Mouse (Mus musculus) stomach, embryonic 14.5 days (tissue): ENCODE results near the gene Tsen54. TPM values are rescaled to one million over a fixed set of nuclear protein-coding genes. Genes with fewer than 3 reads are reported as not detected.

Experiments used
- ATAC-seq: fragments of 200-750 bp; cut with Nextera tagmentation; 2 replicates; pipeline ENCODE4 v1.8.0; 2017; ENCODE audit warnings: low read depth, moderate TSS enrichment; ENCODE audit not compliant: insufficient number of reproducible peaks, insufficient read depth, low FRiP score
- H3K27ac ChIP-seq: fragments of 300-500 bp; sonication (generic); 2 replicates; pipeline ENCODE4 v1.5.1; 2014; ENCODE audit warnings: mild to moderate bottlenecking, low read length, moderate library complexity, mixed read lengths
- H3K27me3 ChIP-seq: fragments of 300-500 bp; sonication (generic); 2 replicates; pipeline ENCODE4 v1.6.1; 2014; ENCODE audit warnings: low read length, control low read depth, mixed read lengths; ENCODE audit not compliant: control insufficient read depth, insufficient read depth
- H3K36me3 ChIP-seq: fragments of 300-500 bp; sonication (generic); 2 replicates; pipeline ENCODE4 v1.6.1; 2014; ENCODE audit warnings: mild to moderate bottlenecking, control low read depth, low read length, moderate library complexity, mixed read lengths; ENCODE audit not compliant: control insufficient read depth, insufficient read depth
- H3K4me1 ChIP-seq: fragments of 300-500 bp; sonication (generic); 2 replicates; pipeline ENCODE4 v1.6.1; 2014; ENCODE audit warnings: low read length, control low read depth, mixed read lengths; ENCODE audit not compliant: control insufficient read depth, insufficient read depth
- H3K4me2 ChIP-seq: fragments of 300-500 bp; sonication (generic); replicated peaks from 2 replicates; pipeline ENCODE4 v1.6.1; 2014; ENCODE audit warnings: low read depth, low read length, control low read depth
- H3K4me3 ChIP-seq: fragments of 300-500 bp; sonication (generic); 2 replicates; pipeline ENCODE4 v1.5.1; 2014; ENCODE audit warnings: low read depth, low read length, control low read depth
- H3K9ac ChIP-seq: fragments of 300-500 bp; sonication (generic); replicated peaks from 2 replicates; pipeline ENCODE4 v1.6.1; 2014; ENCODE audit warnings: low read depth, mild to moderate bottlenecking, control low read depth, low read length, moderate library complexity, mixed read lengths
- H3K9me3 ChIP-seq: fragments of 300-500 bp; sonication (generic); 2 replicates; pipeline ENCODE4 v1.6.1; 2016; ENCODE audit warnings: low read depth, low read length, control low read depth; ENCODE audit not compliant: control insufficient read depth
- WGBS: fragments of 180-500 bp; shearing (Covaris S2); extraction: QIAGEN DNeasy Blood & Tissue Kit; methylation state at CpG from one replicate; pipeline ENCODE4 v1.1.7; 2014; 5-methylcytosine and 5-hydroxymethylcytosine counted together
- polyA plus RNA-seq: library from polyadenylated mRNA; unstranded; fragments of >200 nt; fragmentation: Nextera tagmentation; extraction: Ambion mirVana; gene quantifications from 2 replicates; pipeline ENCODE4 v1.2.1, GENCODE M21; 2014

Tsen54 gene
- polyA plus RNA-seq, 1 experiment from 2014 or later: 25.0 TPM

- H3K9me3 ChIP-seq: no peaks in the 10 kb centered on the region
- no peak overlapping the region for H3K4me2 ChIP-seq
- no peak for ATAC-seq
- 47% methylated on average over 18 of the region's 18 CpGs for WGBS
- H3K9ac ChIP-seq: no peak overlapping the region
- no peaks in the 10 kb centered on the region for H3K27me3 ChIP-seq
- H3K27ac ChIP-seq: no peak overlapping the region; the same call in 1 of the 2 replicates
- no peaks in the 10 kb centered on the region for H3K36me3 ChIP-seq
- H3K4me1 ChIP-seq: peaks cover 47% of the 10 kb centered on the region
- no peak overlapping the region for H3K4me3 ChIP-seq
Observed at GRCm38 (mm10) chr11:115775821-115776665, 38.5 kb upstream of the Tsen54 start.

- no peaks in the 10 kb centered on the region for H3K27me3 ChIP-seq
- H3K36me3 ChIP-seq: no peaks in the 10 kb centered on the region
- ATAC-seq: no peak
- no peak overlapping the region for H3K4me2 ChIP-seq
- H3K4me1 ChIP-seq: peaks cover 47% of the 10 kb centered on the region
- H3K4me3 ChIP-seq: no peak overlapping the region
- 69% methylated on average over 9 of the region's 9 CpGs for WGBS
- H3K9me3 ChIP-seq: no peaks in the 10 kb centered on the region
- peak overlapping the region; percentile 44; the same call in 1 of the 2 replicates for H3K27ac ChIP-seq
- no peak overlapping the region for H3K9ac ChIP-seq
Observed at GRCm38 (mm10) chr11:115776954-115777353, 37.6 kb upstream of the Tsen54 start.

- H3K4me1 ChIP-seq: peaks cover 47% of the 10 kb centered on the region
- no peaks in the 10 kb centered on the region for H3K9me3 ChIP-seq
- no peak overlapping the region for H3K4me3 ChIP-seq
- WGBS: 78% methylated on average over 17 of the region's 17 CpGs
- H3K27me3 ChIP-seq: no peaks in the 10 kb centered on the region
- peak overlapping the region; percentile 74 for H3K27ac ChIP-seq
- no peak overlapping the region for H3K4me2 ChIP-seq
- no peaks in the 10 kb centered on the region for H3K36me3 ChIP-seq
- H3K9ac ChIP-seq: no peak overlapping the region
- no peak for ATAC-seq
Observed at GRCm38 (mm10) chr11:115777487-115778335, 36.8 kb upstream of the Tsen54 start.

- peaks cover 47% of the 10 kb centered on the region for H3K4me1 ChIP-seq
- H3K4me2 ChIP-seq: peak overlapping the region; percentile 23
- no peaks in the 10 kb centered on the region for H3K27me3 ChIP-seq
- H3K4me3 ChIP-seq: no peak overlapping the region
- peak; percentile 94 for ATAC-seq
- no peaks in the 10 kb centered on the region for H3K9me3 ChIP-seq
- no peaks in the 10 kb centered on the region for H3K36me3 ChIP-seq
- H3K27ac ChIP-seq: peak overlapping the region; percentile 90
- no peak overlapping the region for H3K9ac ChIP-seq
- WGBS: 9% methylated on average over 9 of the region's 9 CpGs
Observed at GRCm38 (mm10) chr11:115779038-115779571, 35.4 kb upstream of the Tsen54 start.

- H3K4me3 ChIP-seq: no peak overlapping the region
- H3K4me1 ChIP-seq: peaks cover 41% of the 10 kb centered on the region
- H3K27me3 ChIP-seq: no peaks in the 10 kb centered on the region
- no peak overlapping the region for H3K9ac ChIP-seq
- 0 out of 2 replicates have a peak, but pooled peaks cover under 1% of the 10 kb centered on the region for H3K36me3 ChIP-seq
- H3K9me3 ChIP-seq: no peaks in the 10 kb centered on the region
- no peak overlapping the region for H3K4me2 ChIP-seq
- WGBS: 32% methylated on average over 20 of the region's 20 CpGs
- peak overlapping the region; percentile 90; the same call in 1 of the 2 replicates for H3K27ac ChIP-seq
- ATAC-seq: no peak
Observed at GRCm38 (mm10) chr11:115780141-115781070, 34.1 kb upstream of the Tsen54 start.

- Histone ChIP-seq H3K4me1 (no peaks in the 10 kb centered on the region), H3K9me3 (no peaks in the 10 kb centered on the region), H3K4me2 (no peak overlapping the region), H3K36me3 (peaks cover 29% of the 10 kb centered on the region), H3K9ac (no peak overlapping the region), H3K27me3 (no peaks in the 10 kb centered on the region), H3K27ac (no peak overlapping the region), H3K4me3 (no peak overlapping the region)
- 68% methylated on average over 6 of the region's 6 CpGs for WGBS
- no peak for ATAC-seq
Observed at GRCm38 (mm10) chr11:115786473-115786872, 28.1 kb upstream of the Tsen54 start.

- Histone ChIP-seq H3K36me3 (peaks cover 48% of the 10 kb centered on the region), H3K4me3 (no peak overlapping the region), H3K27ac (no peak overlapping the region), H3K9ac (no peak overlapping the region), H3K4me2 (no peak overlapping the region), H3K4me1 (no peaks in the 10 kb centered on the region), H3K9me3 (no peaks in the 10 kb centered on the region), H3K27me3 (no peaks in the 10 kb centered on the region)
- WGBS: 95% methylated on average over 7 of the region's 7 CpGs
- ATAC-seq: no peak
Observed at GRCm38 (mm10) chr11:115789787-115790186, 24.7 kb upstream of the Tsen54 start.
